Mouse (Mus musculus): Measurements from ENCODE around the gene Tspan17. TPM values are rescaled to one million over a fixed set of nuclear protein-coding genes. Genes with fewer than 3 reads are reported as not detected.

The Tspan17 gene
- polyA plus RNA-seq, 1 experiment from 2014 or later = 3.9 TPM

GRCm38 (mm10) chr13:54758756-54759470, 30.3 kb upstream of the Tspan17 start:
- under 1% methylated on average over 29 of the region's 29 CpGs for WGBS (ENCODE audit: insufficient replicate concordance)
- peak overlapping the region; percentile 37 for H3K4me3 ChIP-seq (ENCODE audit: low read depth, low read length)

GRCm38 (mm10) chr13:54759496-54759895, 29.7 kb upstream of the Tspan17 start:
- WGBS (ENCODE audit: insufficient replicate concordance) = 21% methylated on average over 7 of the region's 7 CpGs
- Histone ChIP-seq H3K4me2 (no peak overlapping the region), H3K4me1 (ENCODE audit: control insufficient read depth, insufficient read depth, low read length) (peaks cover 8% of the 10 kb centered on the region; the same call in 1 of the 2 replicates), H3K9ac (ENCODE audit: low read depth, low read length) (no peak overlapping the region), H3K9me3 (replicated peaks; ENCODE audit: control insufficient read depth, low read length) (no peaks in the 10 kb centered on the region), H3K4me3 (ENCODE audit: low read depth, low read length) (no peak overlapping the region), H3K27ac (ENCODE audit: low read depth, low read length) (no peak overlapping the region), H3K36me3 (ENCODE audit: control insufficient read depth, insufficient read depth, low read length) (no peaks in the 10 kb centered on the region), H3K27me3 (ENCODE audit: control insufficient read depth, insufficient read depth, low read length) (peaks cover 66% of the 10 kb centered on the region)
- no peak for ATAC-seq (replicated peaks; ENCODE audit: insufficient number of reproducible peaks, low FRiP score, low TSS enrichment)

More at GRCm38 (mm10) chr13:54758756-54759470, 30.3 kb upstream of the Tspan17 start:
- Histone ChIP-seq H3K9me3 (replicated peaks; ENCODE audit: control insufficient read depth, low read length) (no peaks in the 10 kb centered on the region), H3K4me2 (peak overlapping the region; percentile 66), H3K27me3 (ENCODE audit: control insufficient read depth, insufficient read depth, low read length) (peaks cover 60% of the 10 kb centered on the region), H3K27ac (ENCODE audit: low read depth, low read length) (no peak overlapping the region), H3K36me3 (ENCODE audit: control insufficient read depth, insufficient read depth, low read length) (no peaks in the 10 kb centered on the region), H3K9ac (ENCODE audit: low read depth, low read length) (no peak overlapping the region), H3K4me1 (ENCODE audit: control insufficient read depth, insufficient read depth, low read length) (peaks cover 8% of the 10 kb centered on the region; the same call in 1 of the 2 replicates)
- no peak for ATAC-seq (replicated peaks; ENCODE audit: insufficient number of reproducible peaks, low FRiP score, low TSS enrichment)

GRCm38 (mm10) chr13:54760164-54760795, 28.9 kb upstream of the Tspan17 start:
- Histone ChIP-seq H3K27me3 (ENCODE audit: control insufficient read depth, insufficient read depth, low read length) (peaks cover 74% of the 10 kb centered on the region), H3K4me2 (no peak overlapping the region), H3K9me3 (replicated peaks; ENCODE audit: control insufficient read depth, low read length) (no peaks in the 10 kb centered on the region), H3K4me3 (ENCODE audit: low read depth, low read length) (no peak overlapping the region), H3K4me1 (ENCODE audit: control insufficient read depth, insufficient read depth, low read length) (peaks cover 8% of the 10 kb centered on the region; the same call in 1 of the 2 replicates), H3K27ac (ENCODE audit: low read depth, low read length) (no peak overlapping the region), H3K9ac (ENCODE audit: low read depth, low read length) (no peak overlapping the region), H3K36me3 (ENCODE audit: control insufficient read depth, insufficient read depth, low read length) (no peaks in the 10 kb centered on the region)
- 54% methylated on average over 8 of the region's 8 CpGs for WGBS (ENCODE audit: insufficient replicate concordance)
- ATAC-seq (replicated peaks; ENCODE audit: insufficient number of reproducible peaks, low FRiP score, low TSS enrichment) = no peak

GRCm38 (mm10) chr13:54760906-54761305, 28.3 kb upstream of the Tspan17 start:
- H3K36me3 ChIP-seq (ENCODE audit: control insufficient read depth, insufficient read depth, low read length) = no peaks in the 10 kb centered on the region
- H3K4me3 ChIP-seq (ENCODE audit: low read depth, low read length) = no peak overlapping the region
- no peak overlapping the region for H3K9ac ChIP-seq (ENCODE audit: low read depth, low read length)
- H3K9me3 ChIP-seq (replicated peaks; ENCODE audit: control insufficient read depth, low read length) = no peaks in the 10 kb centered on the region
- H3K4me2 ChIP-seq = no peak overlapping the region
- no peak overlapping the region for H3K27ac ChIP-seq (ENCODE audit: low read depth, low read length)
- H3K27me3 ChIP-seq (ENCODE audit: control insufficient read depth, insufficient read depth, low read length) = peaks cover 77% of the 10 kb centered on the region
- 77% methylated on average over 7 of the region's 7 CpGs for WGBS (ENCODE audit: insufficient replicate concordance)
- no peak for ATAC-seq (replicated peaks; ENCODE audit: insufficient number of reproducible peaks, low FRiP score, low TSS enrichment)
- peaks cover 8% of the 10 kb centered on the region; the same call in 1 of the 2 replicates for H3K4me1 ChIP-seq (ENCODE audit: control insufficient read depth, insufficient read depth, low read length)

- no peaks in the 10 kb centered on the region for H3K9me3 ChIP-seq (replicated peaks; ENCODE audit: control insufficient read depth, low read length)
- 4% methylated on average over 44 of the region's 44 CpGs for WGBS (ENCODE audit: insufficient replicate concordance)
- H3K27me3 ChIP-seq (ENCODE audit: control insufficient read depth, insufficient read depth, low read length) = peaks cover 68% of the 10 kb centered on the region
- H3K9ac ChIP-seq (ENCODE audit: low read depth, low read length) = no peak overlapping the region
- ATAC-seq (replicated peaks; ENCODE audit: insufficient number of reproducible peaks, low FRiP score, low TSS enrichment) = no peak
- no peak overlapping the region for H3K27ac ChIP-seq (ENCODE audit: low read depth, low read length)
- H3K4me1 ChIP-seq (ENCODE audit: control insufficient read depth, insufficient read depth, low read length) = peaks cover 6% of the 10 kb centered on the region; the same call in 1 of the 2 replicates
- H3K4me2 ChIP-seq = peak overlapping the region; percentile 67
- H3K36me3 ChIP-seq (ENCODE audit: control insufficient read depth, insufficient read depth, low read length) = no peaks in the 10 kb centered on the region
- peak overlapping the region; percentile 34 for H3K4me3 ChIP-seq (ENCODE audit: low read depth, low read length)
Measured at GRCm38 (mm10) chr13:54765281-54766191, 23.6 kb upstream of the Tspan17 start.

- WGBS (ENCODE audit: insufficient replicate concordance) = 1% methylated on average over 35 of the region's 35 CpGs
- no peak within 1 kb of the TSS for H3K9ac ChIP-seq (ENCODE audit: low read depth, low read length)
- peak within 1 kb of the TSS; percentile 67 for H3K4me2 ChIP-seq
- peak within 1 kb of the TSS; percentile 34 for H3K4me3 ChIP-seq (ENCODE audit: low read depth, low read length)
- peaks cover 6% of the 10 kb centered on the region; the same call in 1 of the 2 replicates for H3K4me1 ChIP-seq (ENCODE audit: control insufficient read depth, insufficient read depth, low read length)
- no peak for ATAC-seq (replicated peaks; ENCODE audit: insufficient number of reproducible peaks, low FRiP score, low TSS enrichment)
- H3K27ac ChIP-seq (ENCODE audit: low read depth, low read length) = no peak within 1 kb of the TSS
- H3K9me3 ChIP-seq (replicated peaks; ENCODE audit: control insufficient read depth, low read length) = 0 out of 2 replicates have a peak, but pooled peaks cover 3% of the 10 kb centered on the region
- H3K36me3 ChIP-seq (ENCODE audit: control insufficient read depth, insufficient read depth, low read length) = no peaks in the 10 kb centered on the region
- H3K27me3 ChIP-seq (ENCODE audit: control insufficient read depth, insufficient read depth, low read length) = peaks cover 62% of the 10 kb centered on the region
Measured at GRCm38 (mm10) chr13:54766192-54766768, 22.9 kb upstream of the Tspan17 start, which contains the start of gene Sncb. TSS of gene Sncb (minus strand) at chr13:54766595.

GRCm38 (mm10) chr13:54767012-54767411, 22.2 kb upstream of the Tspan17 start:
- H3K27ac ChIP-seq (ENCODE audit: low read depth, low read length) = no peak overlapping the region
- no peak for ATAC-seq (replicated peaks; ENCODE audit: insufficient number of reproducible peaks, low FRiP score, low TSS enrichment)
- 0 out of 2 replicates have a peak, but pooled peaks cover 3% of the 10 kb centered on the region for H3K9me3 ChIP-seq (replicated peaks; ENCODE audit: control insufficient read depth, low read length)
- H3K27me3 ChIP-seq (ENCODE audit: control insufficient read depth, insufficient read depth, low read length) = peaks cover 56% of the 10 kb centered on the region
- WGBS (ENCODE audit: insufficient replicate concordance) = 72% methylated on average over 4 of the region's 4 CpGs
- H3K4me2 ChIP-seq = no peak overlapping the region
- no peaks in the 10 kb centered on the region for H3K36me3 ChIP-seq (ENCODE audit: control insufficient read depth, insufficient read depth, low read length)
- H3K4me3 ChIP-seq (ENCODE audit: low read depth, low read length) = no peak overlapping the region
- peaks cover 6% of the 10 kb centered on the region; the same call in 1 of the 2 replicates for H3K4me1 ChIP-seq (ENCODE audit: control insufficient read depth, insufficient read depth, low read length)
- H3K9ac ChIP-seq (ENCODE audit: low read depth, low read length) = no peak overlapping the region

- Histone ChIP-seq H3K4me1 (ENCODE audit: control insufficient read depth, insufficient read depth, low read length) (no peaks in the 10 kb centered on the region), H3K36me3 (ENCODE audit: control insufficient read depth, insufficient read depth, low read length) (no peaks in the 10 kb centered on the region), H3K27me3 (ENCODE audit: control insufficient read depth, insufficient read depth, low read length) (no peaks in the 10 kb centered on the region; the same call in 1 of the 2 replicates), H3K4me2 (no peak overlapping the region), H3K4me3 (ENCODE audit: low read depth, low read length) (no peak overlapping the region), H3K27ac (ENCODE audit: low read depth, low read length) (no peak overlapping the region), H3K9ac (ENCODE audit: low read depth, low read length) (no peak overlapping the region), H3K9me3 (replicated peaks; ENCODE audit: control insufficient read depth, low read length) (no peaks in the 10 kb centered on the region; the same call in 1 of the 2 replicates)
- ATAC-seq (replicated peaks; ENCODE audit: insufficient number of reproducible peaks, low FRiP score, low TSS enrichment) = no peak
- WGBS (ENCODE audit: insufficient replicate concordance) = 76% methylated on average over 3 of the region's 3 CpGs
Measured at GRCm38 (mm10) chr13:54780592-54780991, 8.6 kb upstream of the Tspan17 start.

Data from heart, embryonic 11.5 days (tissue).